Mouse (Mus musculus): Measurements from ENCODE around the gene Fbxl13.

The Fbxl13 gene

DNA sequence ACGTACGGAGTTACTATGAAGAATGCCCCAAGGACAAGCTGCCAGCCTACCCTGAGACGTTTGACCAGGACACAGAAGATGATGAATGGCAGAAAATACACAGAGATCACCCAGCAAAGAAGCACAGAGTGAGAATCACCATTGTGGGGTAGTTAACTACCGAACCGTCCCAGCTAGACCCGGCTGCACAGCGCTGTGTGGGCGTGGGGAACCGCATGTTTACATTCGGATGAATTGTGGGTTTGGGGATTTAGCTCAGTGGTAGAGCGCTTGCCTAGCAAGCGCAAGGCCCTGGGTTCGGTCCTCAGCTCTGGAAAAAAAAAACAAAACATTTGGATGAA, 70.3 kb downstream of the Fbxl13 start:
- no peak for DNase-seq (ENCODE audit: low spot score in 2 of 2)

DNA sequence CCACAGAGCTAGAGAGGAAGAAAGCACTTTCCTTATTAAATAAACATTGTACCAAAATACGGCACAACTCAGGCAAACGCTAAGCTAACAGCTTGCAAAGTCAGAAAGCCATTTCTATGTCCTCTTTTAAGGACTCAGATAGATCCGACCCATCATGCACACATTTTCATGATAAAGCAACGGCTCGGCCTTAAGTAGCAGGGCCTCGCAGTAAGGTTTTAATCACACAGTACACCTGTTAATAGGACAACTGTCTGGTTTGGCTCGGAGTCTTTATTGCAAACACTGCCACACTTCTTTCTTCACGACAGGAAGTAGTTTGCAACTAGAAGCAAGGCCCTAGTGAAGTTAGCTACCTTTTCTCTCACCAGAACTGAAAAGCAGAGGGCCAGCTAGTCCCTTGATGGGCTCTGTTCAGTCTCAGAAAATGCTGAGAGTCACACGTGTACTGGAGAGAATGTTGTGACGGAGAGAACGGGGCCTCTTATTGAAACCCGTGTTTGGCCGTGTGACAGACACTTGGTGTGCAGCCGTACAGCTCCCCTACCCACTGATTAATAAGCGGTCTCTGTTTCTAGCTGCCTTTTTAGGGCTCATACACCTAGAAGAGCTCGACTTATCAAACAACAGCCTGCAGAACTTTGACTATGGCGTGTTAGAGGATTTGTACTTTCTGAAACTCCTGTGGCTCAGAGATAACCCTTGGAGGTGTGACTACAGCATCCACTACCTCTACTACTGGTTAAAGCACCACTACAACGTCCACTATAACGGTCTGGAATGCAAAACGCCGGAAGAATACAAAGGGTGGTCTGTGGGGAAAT, 70.8 kb downstream of the Fbxl13 start:
- DNase-seq (ENCODE audit: low spot score in 2 of 2) = no peak

DNA sequence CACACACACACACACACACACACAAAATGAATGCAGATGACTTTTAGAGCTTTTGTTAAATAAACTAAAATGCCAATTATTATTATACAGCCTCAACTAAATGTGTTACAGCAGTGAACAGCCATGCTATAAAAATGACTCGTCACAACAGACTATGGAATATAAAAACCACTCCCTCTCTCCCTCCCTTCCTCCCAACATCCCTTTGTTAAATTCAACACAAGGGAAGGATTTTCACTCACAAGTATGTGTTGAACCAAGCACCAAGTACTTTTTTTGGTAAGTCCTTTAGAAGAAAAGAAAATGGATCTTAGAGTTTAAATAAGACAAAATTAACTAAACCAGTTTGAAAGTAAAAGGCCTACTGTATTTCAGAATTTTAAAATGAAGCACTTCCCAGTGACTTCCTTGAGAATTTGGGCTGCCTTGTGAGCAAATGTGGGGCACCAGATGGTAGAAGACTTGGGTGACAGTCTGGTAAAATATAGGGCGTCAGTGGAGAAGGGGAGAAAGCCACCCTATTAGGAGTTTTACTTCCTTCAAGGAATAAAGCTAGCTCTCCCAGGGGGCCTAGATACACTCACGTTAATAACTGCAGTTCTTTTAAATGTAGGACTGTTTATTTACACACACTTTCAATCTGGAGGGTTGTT, 72.5 kb downstream of the Fbxl13 start:
- no peak for DNase-seq (ENCODE audit: low spot score in 2 of 2)

DNA sequence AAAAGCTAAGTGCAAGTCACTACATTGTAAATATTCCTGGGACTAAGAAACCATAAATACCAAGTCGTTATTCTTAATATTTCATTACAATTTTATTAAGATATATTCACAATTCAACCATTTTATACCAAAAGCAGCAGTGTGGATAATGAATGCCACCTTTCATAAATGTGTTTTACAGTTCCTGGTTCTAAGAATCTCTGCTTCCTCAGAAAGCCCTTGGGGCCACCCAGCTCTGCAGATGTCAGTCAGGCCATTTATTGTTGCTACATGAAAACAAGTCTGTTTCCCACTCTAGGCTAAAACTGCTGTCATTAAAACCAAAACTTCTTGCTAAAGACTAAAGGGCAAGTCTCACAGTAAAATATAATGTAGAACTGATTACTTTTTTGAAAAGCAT, 77.7 kb downstream of the Fbxl13 start:
- DNase-seq (ENCODE audit: low spot score in 2 of 2) = no peak

DNA sequence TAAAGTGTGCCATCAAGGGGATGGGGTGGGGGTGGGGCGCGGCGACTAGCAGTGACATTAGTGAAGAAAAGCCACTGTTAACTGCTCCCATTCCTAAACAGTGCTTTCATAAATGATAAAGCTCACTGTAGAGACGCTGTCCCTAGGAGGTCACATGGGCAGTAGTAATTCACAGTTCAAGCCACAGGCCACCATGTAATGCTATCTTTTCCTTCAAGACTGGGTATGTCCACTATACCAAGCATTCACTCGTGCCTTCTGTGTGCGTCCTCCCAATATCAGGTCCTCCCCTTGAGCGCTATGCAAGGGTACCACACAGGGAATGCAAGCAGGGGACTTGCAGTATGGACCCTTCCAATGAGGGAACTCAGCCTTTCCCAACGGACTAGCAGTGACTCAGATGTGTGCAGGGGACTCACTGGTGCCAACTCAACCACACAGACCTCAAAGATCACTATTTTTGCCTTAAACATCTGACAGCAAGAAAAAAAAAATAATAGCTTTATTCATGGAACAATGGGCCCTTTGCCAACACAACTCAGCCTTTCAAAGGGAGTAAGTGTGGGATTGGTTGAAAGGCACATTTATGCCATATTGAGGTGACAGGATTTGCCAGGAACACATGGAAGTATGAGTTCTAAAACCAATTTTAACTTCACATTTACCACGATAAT, 79.9 kb downstream of the Fbxl13 start:
- DNase-seq (ENCODE audit: low spot score in 2 of 2) = no peak

DNA sequence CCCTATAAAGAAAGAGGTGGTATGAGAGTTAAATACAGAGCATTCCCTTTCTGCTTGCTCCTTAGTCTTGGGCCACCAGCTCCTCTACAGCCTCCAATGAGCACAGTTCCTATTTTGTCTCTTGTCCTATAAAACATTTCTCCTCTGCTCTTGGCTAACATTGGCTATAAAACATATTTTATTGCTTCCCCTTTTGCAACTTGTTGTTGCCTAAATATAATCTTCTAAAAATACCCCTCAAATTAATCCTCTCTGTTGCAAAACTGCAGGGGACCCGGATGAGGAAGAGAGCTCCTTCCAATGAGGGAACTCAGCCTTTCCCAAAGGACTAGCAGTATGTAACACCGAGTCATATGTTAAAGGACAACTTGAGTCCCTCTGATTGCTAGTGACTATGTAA, 81.5 kb downstream of the Fbxl13 start:
- no peak for DNase-seq (ENCODE audit: low spot score in 2 of 2)

DNA sequence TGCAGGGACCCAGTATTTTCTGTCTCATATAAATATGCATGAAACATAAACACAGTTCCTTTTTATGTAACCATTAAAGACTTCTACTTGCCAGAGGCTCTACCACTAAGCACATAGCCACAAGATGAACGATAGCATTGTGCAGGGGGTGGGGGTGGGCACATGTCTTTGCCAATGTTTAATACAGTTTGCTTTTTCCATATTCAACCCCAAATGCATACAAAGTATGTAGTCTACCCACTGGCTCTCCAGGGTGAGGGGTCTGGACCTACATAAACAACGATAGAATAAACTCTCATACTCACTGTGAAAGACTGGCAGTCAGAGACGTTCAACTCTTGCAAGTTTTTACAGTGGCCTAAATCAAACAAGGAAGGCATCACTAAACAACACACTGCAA, 88.9 kb downstream of the Fbxl13 start:
- DNase-seq (ENCODE audit: low spot score in 2 of 2) = no peak

DNA sequence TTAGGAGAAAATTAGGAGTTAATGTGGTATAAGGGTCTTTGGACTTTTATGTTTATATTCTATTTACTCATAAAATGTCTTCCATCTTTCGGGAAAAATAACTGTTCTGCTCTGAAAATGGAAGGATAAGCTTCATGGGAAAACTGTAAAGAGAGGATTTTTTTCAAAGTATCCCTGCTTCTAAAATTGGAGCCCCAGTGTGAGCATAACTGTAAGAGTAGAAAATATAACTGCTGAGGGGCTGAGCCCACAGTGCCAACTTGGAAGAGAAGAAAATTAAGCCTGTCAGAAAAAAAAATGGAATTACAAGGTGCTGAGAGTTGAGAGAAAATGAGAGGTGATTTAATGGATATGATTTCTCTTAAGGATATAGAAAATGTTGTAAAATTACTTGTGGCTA, 90.7 kb downstream of the Fbxl13 start:
- no peak for DNase-seq (ENCODE audit: low spot score in 2 of 2)

DNA sequence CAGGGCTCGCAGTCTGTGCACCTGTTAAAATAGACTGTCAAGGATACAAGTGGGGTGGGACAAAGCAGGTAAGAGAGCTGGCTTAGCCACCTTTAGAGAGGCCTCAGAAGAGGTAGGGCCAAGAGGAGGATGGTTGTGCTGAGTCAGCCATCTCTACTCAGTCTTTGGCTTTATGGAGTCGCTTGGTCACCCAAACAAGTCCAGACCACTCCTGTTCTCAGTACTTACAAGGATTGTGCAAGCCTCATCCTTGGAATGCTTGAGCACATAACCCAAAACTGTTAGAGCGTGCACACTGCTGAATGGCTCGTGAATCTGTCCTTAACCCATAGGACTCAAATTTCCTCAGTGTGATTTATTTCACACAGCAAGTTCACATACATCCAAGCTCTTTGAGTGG, 91.7 kb downstream of the Fbxl13 start:
- DNase-seq (ENCODE audit: low spot score in 2 of 2) = no peak

DNA sequence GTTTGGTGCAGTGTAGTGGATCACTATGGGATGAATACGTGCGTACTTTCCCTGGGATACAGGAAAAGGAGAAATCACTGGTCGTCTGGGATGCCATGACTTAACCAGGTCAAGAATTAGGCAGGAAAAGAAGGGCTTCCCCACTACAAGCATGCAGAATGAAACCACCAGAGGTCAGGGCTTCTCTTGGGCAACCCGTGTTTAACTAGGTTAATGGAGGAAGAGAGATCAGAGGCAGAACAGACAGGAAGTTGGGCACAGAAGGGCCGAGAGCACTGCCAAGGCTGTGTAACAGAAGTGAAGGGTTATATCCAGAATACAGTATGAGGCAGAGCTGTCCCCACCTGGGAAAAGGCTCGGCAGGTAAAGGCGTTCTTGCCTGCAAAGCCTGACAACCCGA, 98.4 kb downstream of the Fbxl13 start:
- no peak for DNase-seq (ENCODE audit: low spot score in 2 of 2)

DNA sequence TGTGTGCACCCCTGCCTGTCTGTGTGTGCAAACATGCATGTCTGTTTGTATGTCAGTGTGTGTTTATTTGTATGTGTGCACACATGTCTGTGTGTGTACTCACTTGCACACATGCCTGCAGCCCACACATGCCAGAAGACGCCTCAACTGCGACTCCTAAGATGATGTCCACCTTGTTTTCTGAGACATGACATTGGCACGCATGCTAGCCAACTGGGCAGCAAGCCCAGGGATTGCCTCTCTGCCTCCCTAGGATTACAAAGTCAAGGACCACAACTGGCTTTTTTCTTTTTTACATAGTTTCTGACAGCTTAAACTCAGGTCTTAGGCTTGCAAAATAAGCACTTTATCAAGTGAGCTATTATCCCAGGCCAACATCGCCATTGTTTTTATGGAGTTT, 99.6 kb downstream of the Fbxl13 start:
- no peak for DNase-seq (ENCODE audit: low spot score in 2 of 2)

DNA sequence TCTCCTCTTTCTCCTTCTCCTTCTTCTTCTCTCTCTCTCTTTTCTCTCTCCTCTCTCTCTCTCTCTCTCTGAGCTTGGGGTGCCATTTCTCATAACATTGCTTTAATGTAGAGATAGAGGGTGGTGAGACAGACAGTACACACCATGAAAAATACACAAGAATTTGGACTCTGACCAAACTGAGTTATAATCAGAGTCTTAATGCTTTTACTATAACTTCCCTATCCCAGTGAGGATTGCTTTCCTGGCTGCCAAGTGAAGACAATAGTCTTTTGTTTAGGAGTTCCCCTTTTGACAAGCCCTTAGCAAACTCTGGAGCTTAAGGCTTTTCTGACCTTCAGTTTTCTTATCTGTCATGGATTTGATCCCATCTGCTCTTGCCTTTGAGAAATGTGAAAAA, 100.2 kb downstream of the Fbxl13 start:
- DNase-seq (ENCODE audit: low spot score in 2 of 2) = no peak

DNA sequence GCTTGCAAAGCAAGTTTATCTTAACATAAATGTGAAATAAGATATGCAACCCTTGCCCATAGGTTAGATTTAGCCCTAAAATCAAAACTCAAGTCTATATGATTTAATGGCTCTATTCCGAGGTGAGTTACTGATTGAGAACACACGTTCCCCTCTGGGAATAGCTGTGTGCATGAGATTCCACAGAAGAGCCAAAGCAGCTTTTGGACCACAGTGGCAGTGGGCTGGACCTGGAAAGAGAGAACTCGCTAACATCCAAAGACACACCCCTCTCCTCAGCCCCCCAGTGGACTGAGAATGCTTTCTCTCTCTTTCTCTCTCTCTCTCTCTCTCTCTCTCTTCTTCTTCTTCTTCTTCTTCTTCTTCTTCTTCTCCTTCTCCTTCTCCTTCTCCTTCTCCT, 100.6 kb downstream of the Fbxl13 start:
- DNase-seq (ENCODE audit: low spot score in 2 of 2) = no peak

DNA sequence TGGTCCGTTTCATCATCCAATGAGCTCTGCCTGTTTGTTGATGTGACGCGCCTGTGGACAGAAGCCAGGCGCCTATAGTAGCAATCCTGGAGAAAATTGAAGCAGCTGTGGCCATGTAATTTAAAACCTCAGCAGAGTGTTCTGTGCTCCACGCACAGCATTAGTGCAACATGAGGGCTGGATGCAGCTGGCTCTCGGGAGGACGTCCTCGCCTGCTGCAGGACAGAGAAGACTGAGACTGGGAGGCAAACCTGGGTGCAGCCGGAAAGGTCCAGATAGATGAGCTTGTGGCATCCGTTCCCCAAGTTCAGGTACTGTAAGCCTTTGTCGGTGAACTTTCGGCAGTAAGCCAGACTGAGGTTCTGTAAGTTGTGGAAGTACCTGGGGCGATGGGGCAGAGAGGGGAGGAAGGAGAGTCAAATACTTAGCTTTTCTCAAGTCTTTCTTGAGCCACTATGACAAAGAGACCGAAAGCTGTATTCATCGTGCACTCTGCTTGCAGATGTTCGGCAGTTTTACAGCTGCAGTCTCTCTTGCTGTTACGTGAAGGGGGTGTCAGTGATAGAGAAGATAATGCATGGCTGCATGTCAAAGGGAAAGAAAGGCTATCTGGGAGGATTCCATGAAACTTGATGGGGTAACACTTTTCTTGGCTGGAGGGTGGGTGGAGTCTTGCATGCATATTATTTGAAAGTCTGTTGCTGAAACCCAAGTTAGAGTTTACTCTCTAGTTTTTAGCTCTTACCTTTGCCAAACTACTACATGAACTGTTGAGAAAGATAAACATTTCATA, 101.8 kb downstream of the Fbxl13 start, which contains the start of gene Lrrc17:
Gene Lrrc17 (plus strand): TSS at position 151 of the 793 bp plus-strand sequence.
- no peak for DNase-seq (ENCODE audit: low spot score in 2 of 2)

DNA sequence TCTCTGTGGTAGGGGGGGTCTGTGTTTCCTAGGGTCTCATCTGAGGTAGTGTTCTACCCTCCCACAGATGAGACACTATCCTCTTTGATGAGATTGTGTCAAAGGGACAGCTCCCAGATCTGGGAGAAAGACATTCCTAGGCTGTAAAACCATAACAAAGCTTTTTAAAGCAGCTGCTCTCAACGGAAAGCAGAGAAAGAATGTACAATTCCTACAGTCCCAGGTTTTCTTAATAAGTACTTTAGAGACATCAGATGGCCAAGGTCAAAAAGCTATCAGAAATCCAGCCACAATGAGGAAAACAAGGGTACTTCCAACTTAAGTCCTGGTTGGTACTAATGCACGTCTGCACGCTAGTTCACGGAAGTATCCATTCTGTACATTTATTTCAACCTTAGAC, 103.2 kb downstream of the Fbxl13 start:
- DNase-seq (ENCODE audit: low spot score in 2 of 2) = no peak

DNA sequence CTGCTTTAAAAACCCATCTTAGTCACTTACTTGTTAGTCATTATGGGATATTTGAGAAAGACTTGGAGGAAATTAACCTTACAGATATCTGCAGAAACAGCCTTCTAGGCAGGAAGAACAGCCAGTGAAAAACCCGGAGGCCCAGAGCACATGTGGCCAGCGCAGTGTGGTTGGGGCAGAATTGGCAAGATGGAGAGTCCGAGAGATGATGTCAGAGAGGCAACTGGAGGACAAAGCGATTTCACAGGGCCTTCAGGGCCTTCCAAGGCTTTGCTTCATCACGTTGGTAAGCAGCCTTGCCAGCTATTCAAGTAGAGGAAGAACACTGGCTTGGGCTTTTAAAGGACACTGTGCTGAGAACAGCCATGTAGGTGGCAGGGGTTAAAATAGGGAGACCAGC, 112.5 kb downstream of the Fbxl13 start:
- no peak for DNase-seq (ENCODE audit: low spot score in 2 of 2)

DNA sequence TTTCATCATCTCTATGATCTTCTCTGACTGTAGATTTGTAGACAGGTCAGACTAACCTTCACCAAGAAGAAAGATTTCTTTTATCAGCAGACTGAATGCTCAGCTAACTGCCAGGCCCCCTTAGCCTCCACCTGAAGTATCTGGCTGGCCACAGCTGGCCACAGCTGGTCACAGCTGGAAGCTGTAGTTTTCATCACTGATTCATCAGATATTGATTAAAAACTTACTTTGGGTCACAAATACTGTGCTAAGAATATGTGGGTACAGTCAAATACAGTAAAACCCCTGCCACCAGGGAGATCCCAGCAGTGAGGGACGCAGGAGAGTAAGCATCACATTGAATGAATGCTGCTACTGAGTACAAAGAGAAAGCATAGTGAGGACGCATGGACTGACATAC, 113.3 kb downstream of the Fbxl13 start:
- no peak for DNase-seq (ENCODE audit: low spot score in 2 of 2)

DNA sequence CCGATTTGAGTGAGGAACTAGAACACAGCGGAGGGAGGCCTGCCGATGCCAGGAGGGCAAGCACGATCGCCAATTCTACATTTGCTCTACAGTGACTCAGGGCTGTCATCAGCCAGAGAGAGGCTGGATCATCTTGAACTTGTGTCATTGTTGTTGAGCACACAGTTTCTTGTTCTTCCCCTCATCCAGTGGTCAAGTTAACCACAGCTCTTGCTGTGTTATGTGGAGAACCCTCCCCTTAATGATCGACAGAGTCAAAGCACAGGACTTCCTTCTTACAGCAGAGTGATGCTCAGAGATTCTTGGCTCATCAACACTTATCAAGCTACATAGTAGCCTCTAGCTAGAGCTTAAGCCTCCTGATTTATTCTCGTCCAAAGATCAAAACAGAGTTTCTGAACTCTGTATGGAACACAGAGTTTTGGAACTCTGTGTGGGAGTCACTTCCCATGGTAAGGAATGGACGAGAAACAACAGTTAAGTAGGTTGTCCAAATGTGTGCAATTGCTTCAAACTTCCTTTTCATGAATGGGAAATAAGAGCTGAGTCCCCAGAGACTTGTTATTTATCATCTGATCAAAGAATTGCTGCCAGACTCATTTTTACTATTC, 116.2 kb downstream of the Fbxl13 start:
- no peak for DNase-seq (ENCODE audit: low spot score in 2 of 2)

DNA sequence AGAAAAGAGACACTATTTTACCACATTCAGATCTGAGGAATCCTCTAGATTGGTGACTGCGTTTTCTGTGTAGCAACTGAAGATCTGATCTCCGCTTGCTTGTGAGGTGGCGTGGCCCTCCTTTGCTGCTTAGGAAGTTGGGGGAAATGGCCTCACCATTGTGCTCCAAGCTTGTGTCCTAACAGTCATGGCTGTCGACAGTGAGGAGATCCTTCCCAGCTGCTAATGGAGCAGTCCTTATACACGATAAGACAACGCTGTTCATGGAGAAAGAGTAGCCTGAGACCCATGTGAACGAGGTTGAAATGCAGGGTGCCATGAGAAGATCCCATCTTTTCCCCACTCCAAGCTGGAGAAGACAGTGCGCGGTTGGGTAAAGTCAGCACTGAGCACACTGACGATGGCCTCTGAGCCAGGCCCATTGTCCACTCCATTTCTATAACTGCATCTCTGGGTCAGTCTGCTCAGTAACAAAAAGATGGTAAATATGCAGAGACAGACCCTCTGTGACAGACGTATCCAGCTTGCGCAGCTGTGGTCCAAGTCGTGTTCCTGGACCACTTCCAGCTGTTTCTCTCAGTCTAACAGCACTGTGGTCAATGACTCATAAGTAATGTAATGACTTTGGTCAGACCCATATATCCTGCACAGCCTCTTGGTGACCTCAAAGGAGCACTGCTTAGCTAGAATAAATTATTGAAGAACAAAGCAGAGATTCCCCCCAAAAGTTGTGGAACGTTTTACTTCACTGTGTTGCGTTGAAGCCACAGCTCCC, 117.2 kb downstream of the Fbxl13 start:
- DNase-seq (ENCODE audit: low spot score in 2 of 2) = no peak

DNA sequence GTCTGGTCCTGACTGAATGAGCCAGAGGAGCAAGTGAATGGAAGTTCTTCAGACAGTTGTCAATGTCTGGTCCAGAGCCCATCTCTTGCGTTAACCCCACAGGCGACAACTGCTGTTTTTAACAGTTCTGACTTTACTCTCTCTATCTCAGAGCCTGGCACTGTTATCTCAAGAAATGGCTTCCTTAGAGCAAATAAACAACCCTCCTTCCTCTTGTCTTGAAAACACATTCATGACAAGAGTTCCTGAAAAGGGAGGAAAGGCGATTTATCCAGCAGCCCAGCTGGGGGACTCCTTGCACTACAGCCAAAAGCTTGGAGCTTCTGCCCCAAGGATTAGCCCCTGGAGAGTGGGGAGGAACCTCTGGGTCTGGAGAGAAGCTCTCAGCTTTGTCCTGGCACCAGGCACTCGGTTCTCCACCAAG, 117.9 kb downstream of the Fbxl13 start:
- DNase-seq (ENCODE audit: low spot score in 2 of 2) = no peak

All from spleen, postnatal 14 days (tissue).